Mouse (Mus musculus) heart, embryonic 16.5 days (tissue): ENCODE measurements around the gene Sugp1. TPM values are rescaled to one million over a fixed set of nuclear protein-coding genes. Genes with fewer than 3 reads are reported as not detected.

Experiments
- microRNA-seq: library from miRNA; unstranded; fragments of <30 nt; microRNA quantifications from one replicate; pipeline ENCODE4, GENCODE M21; 2017
- polyA plus RNA-seq: library from polyadenylated mRNA; unstranded; fragments of >200 nt; fragmentation: Nextera tagmentation; extraction: Ambion mirVana; gene quantifications from 2 replicates; pipeline ENCODE4 v1.2.1, GENCODE M21; 2015

Gene Sugp1
- polyA plus RNA-seq, 1 experiment from 2014 or later, result 30.4 TPM

Small RNA genes lying within 50 kb of the gene (microRNA-seq; reads per million reads assigned to microRNA genes)
- gene Mir7066, result not detected

Other genes starting within 250 kb of the Sugp1 start
- 9.3 and 9.8 TPM in 2 replicates for gene Gmip, start 234.1 kb upstream of the Sugp1 start, polyA plus RNA-seq
- gene Lpar2, start 220.4 kb upstream of the Sugp1 start, polyA plus RNA-seq, result 0.20 and 0.21 TPM in 2 replicates
- gene Pbx4, start 210.3 kb upstream of the Sugp1 start, polyA plus RNA-seq, result 4.1 and 5.4 TPM in 2 replicates
- gene Cilp2, start 155.1 kb upstream of the Sugp1 start, polyA plus RNA-seq, result 0.29 and 0.47 TPM in 2 replicates
- gene Tssk6, start 140.6 kb upstream of the Sugp1 start, polyA plus RNA-seq, result 1.1 and 2.0 TPM in 2 replicates
- 372 and 379 TPM in 2 replicates for gene Ndufa13, start 140.3 kb upstream of the Sugp1 start, polyA plus RNA-seq
- gene Yjefn3, start 140.1 kb upstream of the Sugp1 start, polyA plus RNA-seq, result 8.2 and 8.7 TPM in 2 replicates
- 26.2 and 26.8 TPM in 2 replicates for gene Gatad2a, start 46.4 kb upstream of the Sugp1 start, polyA plus RNA-seq
- 38.4 and 42.9 TPM in 2 replicates for gene Mau2, start 79 bp upstream of the Sugp1 start, polyA plus RNA-seq
- gene Tm6sf2, start 30.1 kb downstream of the Sugp1 start, polyA plus RNA-seq, result 0.96 and 1.4 TPM in 2 replicates
- 0.04 TPM in 1 of 2 replicates, not detected in the other for gene Hapln4, start 40.6 kb downstream of the Sugp1 start, polyA plus RNA-seq
- gene Ncan, start 78.1 kb downstream of the Sugp1 start, polyA plus RNA-seq, result 0.13 and 0.22 TPM in 2 replicates
- 35.7 and 37.8 TPM in 2 replicates for gene Nr2c2ap, start 88.5 kb downstream of the Sugp1 start, polyA plus RNA-seq
- 18.9 and 21.0 TPM in 2 replicates for gene Rfxank, start 96.3 kb downstream of the Sugp1 start, polyA plus RNA-seq
- gene Borcs8, start 96.7 kb downstream of the Sugp1 start, polyA plus RNA-seq, result 38.0 and 40.1 TPM in 2 replicates
- 0.51 and 1.1 TPM in 2 replicates for gene Mef2b, start 96.9 kb downstream of the Sugp1 start, polyA plus RNA-seq
- 88.9 and 103 TPM in 2 replicates for gene Tmem161a, start 129.5 kb downstream of the Sugp1 start, polyA plus RNA-seq
- gene Slc25a42, start 169.5 kb downstream of the Sugp1 start, polyA plus RNA-seq, result 11.7 and 13.7 TPM in 2 replicates
- 25.7 and 28.1 TPM in 2 replicates for gene Sugp2, start 191.4 kb downstream of the Sugp1 start, polyA plus RNA-seq
- gene Armc6, start 191.7 kb downstream of the Sugp1 start, polyA plus RNA-seq, result 19.6 and 22.1 TPM in 2 replicates
- gene Homer3, start 240.0 kb downstream of the Sugp1 start, polyA plus RNA-seq, result 26.6 and 30.2 TPM in 2 replicates